Mouse (Mus musculus): ENCODE results near the gene Ifitm3. TPM values are rescaled to one million over a fixed set of nuclear protein-coding genes. Genes with fewer than 3 reads are reported as not detected.

The Ifitm3 gene
- 295 and 303 TPM in 2 replicates for polyA plus RNA-seq (2014; fragmentation: Nextera tagmentation; extraction: Ambion mirVana)

- Histone ChIP-seq H3K4me2 (ENCODE audit: low read length) (peak within 1 kb of the TSS; percentile 61), H3K4me1 (replicated peaks; ENCODE audit: control insufficient read depth, insufficient read depth, low read length) (peaks cover 23% of the 10 kb centered on the region), H3K9ac (ENCODE audit: low read length) (peak within 1 kb of the TSS; percentile 44), H3K36me3 (ENCODE audit: control insufficient read depth, insufficient read depth, low read length) (no peaks in the 10 kb centered on the region), H3K4me3 (ENCODE audit: low read depth, low read length) (peak within 1 kb of the TSS; percentile 47), H3K9me3 (ENCODE audit: control insufficient read depth, low read length) (no peaks in the 10 kb centered on the region), H3K27me3 (replicated peaks; ENCODE audit: control insufficient read depth, insufficient read depth, low read length) (no peaks in the 10 kb centered on the region), H3K27ac (ENCODE audit: low read depth) (peak within 1 kb of the TSS; percentile 83)
- peak; percentile 64 for DNase-seq (ENCODE audit: low spot score)
- peak; percentile 3; the same call in 1 of the 2 replicates for ATAC-seq (replicated peaks; ENCODE audit: low FRiP score, low TSS enrichment, low read depth)
- 15% methylated on average over 10 of the region's 10 CpGs for WGBS
These were observed at the start of gene Ifitm3 for GRCm38 (mm10) chr7:141010593-141010992. TSS of gene Ifitm3 (minus strand) at chr7:141010770.

GRCm38 (mm10) chr7:141059929-141060328 is 49.4 kb upstream of the Ifitm3 start:
- WGBS = 81% methylated on average over 2 of the region's 2 CpGs
- Histone ChIP-seq H3K4me3 (ENCODE audit: low read depth, low read length) (peak overlapping the region; percentile 74), H3K4me2 (ENCODE audit: low read length) (peak overlapping the region; percentile 97), H3K4me1 (replicated peaks; ENCODE audit: control insufficient read depth, insufficient read depth, low read length) (peaks cover 15% of the 10 kb centered on the region; the same call in 1 of the 2 replicates), H3K27me3 (replicated peaks; ENCODE audit: control insufficient read depth, insufficient read depth, low read length) (no peaks in the 10 kb centered on the region), H3K36me3 (ENCODE audit: control insufficient read depth, insufficient read depth, low read length) (peaks cover 14% of the 10 kb centered on the region), H3K27ac (ENCODE audit: low read depth) (no peak overlapping the region), H3K9me3 (ENCODE audit: control insufficient read depth, low read length) (no peaks in the 10 kb centered on the region), H3K9ac (ENCODE audit: low read length) (peak overlapping the region; percentile 83; the same call in 1 of the 2 replicates)
- ATAC-seq (replicated peaks; ENCODE audit: low FRiP score, low TSS enrichment, low read depth) (peak; percentile 9; the same call in 1 of the 2 replicates), DNase-seq (ENCODE audit: low spot score) (no peak)

GRCm38 (mm10) chr7:141058601-141059341 is 48.2 kb upstream of the Ifitm3 start:
- no peak overlapping the region for H3K4me3 ChIP-seq (ENCODE audit: low read depth, low read length)
- H3K4me1 ChIP-seq (replicated peaks; ENCODE audit: control insufficient read depth, insufficient read depth, low read length) = peaks cover 13% of the 10 kb centered on the region; the same call in 1 of the 2 replicates
- H3K27me3 ChIP-seq (replicated peaks; ENCODE audit: control insufficient read depth, insufficient read depth, low read length) = no peaks in the 10 kb centered on the region
- no peak overlapping the region for H3K27ac ChIP-seq (ENCODE audit: low read depth)
- H3K4me2 ChIP-seq (ENCODE audit: low read length) = no peak overlapping the region
- H3K9me3 ChIP-seq (ENCODE audit: control insufficient read depth, low read length) = no peaks in the 10 kb centered on the region
- peaks cover 2% of the 10 kb centered on the region for H3K36me3 ChIP-seq (ENCODE audit: control insufficient read depth, insufficient read depth, low read length)
- 91% methylated on average over 14 of the region's 14 CpGs for WGBS
- DNase-seq (ENCODE audit: low spot score) = no peak
- no peak for ATAC-seq (replicated peaks; ENCODE audit: low FRiP score, low TSS enrichment, low read depth)
- H3K9ac ChIP-seq (ENCODE audit: low read length) = no peak overlapping the region

- H3K9me3 ChIP-seq (ENCODE audit: control insufficient read depth, low read length) = no peaks in the 10 kb centered on the region
- DNase-seq (ENCODE audit: low spot score) (no peak), ATAC-seq (replicated peaks; ENCODE audit: low FRiP score, low TSS enrichment, low read depth) (no peak)
- H3K4me3 ChIP-seq (ENCODE audit: low read depth, low read length) = no peak overlapping the region
- no peak overlapping the region for H3K27ac ChIP-seq (ENCODE audit: low read depth)
- no peaks in the 10 kb centered on the region for H3K36me3 ChIP-seq (ENCODE audit: control insufficient read depth, insufficient read depth, low read length)
- WGBS = 96% methylated on average over 1 of the region's 1 CpGs
- no peak overlapping the region for H3K4me2 ChIP-seq (ENCODE audit: low read length)
- peaks cover 11% of the 10 kb centered on the region; the same call in 1 of the 2 replicates for H3K4me1 ChIP-seq (replicated peaks; ENCODE audit: control insufficient read depth, insufficient read depth, low read length)
- no peaks in the 10 kb centered on the region for H3K27me3 ChIP-seq (replicated peaks; ENCODE audit: control insufficient read depth, insufficient read depth, low read length)
- H3K9ac ChIP-seq (ENCODE audit: low read length) = no peak overlapping the region
These were observed 47.0 kb upstream of the Ifitm3 start for GRCm38 (mm10) chr7:141057541-141057940.

- Histone ChIP-seq H3K4me1 (replicated peaks; ENCODE audit: control insufficient read depth, insufficient read depth, low read length) (peaks cover 8% of the 10 kb centered on the region; the same call in 1 of the 2 replicates), H3K4me2 (ENCODE audit: low read length) (no peak overlapping the region), H3K27me3 (replicated peaks; ENCODE audit: control insufficient read depth, insufficient read depth, low read length) (no peaks in the 10 kb centered on the region), H3K4me3 (ENCODE audit: low read depth, low read length) (no peak overlapping the region), H3K27ac (ENCODE audit: low read depth) (no peak overlapping the region), H3K9me3 (ENCODE audit: control insufficient read depth, low read length) (no peaks in the 10 kb centered on the region), H3K36me3 (ENCODE audit: control insufficient read depth, insufficient read depth, low read length) (no peaks in the 10 kb centered on the region), H3K9ac (ENCODE audit: low read length) (no peak overlapping the region)
- 84% methylated on average over 6 of the region's 6 CpGs for WGBS
- ATAC-seq (replicated peaks; ENCODE audit: low FRiP score, low TSS enrichment, low read depth) = no peak
- DNase-seq (ENCODE audit: low spot score) = no peak
These were observed 46.4 kb upstream of the Ifitm3 start for GRCm38 (mm10) chr7:141056976-141057375.

- 79% methylated on average over 4 of the region's 4 CpGs for WGBS
- H3K9me3 ChIP-seq (ENCODE audit: control insufficient read depth, low read length) = no peaks in the 10 kb centered on the region
- H3K27me3 ChIP-seq (replicated peaks; ENCODE audit: control insufficient read depth, insufficient read depth, low read length) = no peaks in the 10 kb centered on the region
- no peaks in the 10 kb centered on the region for H3K36me3 ChIP-seq (ENCODE audit: control insufficient read depth, insufficient read depth, low read length)
- H3K4me3 ChIP-seq (ENCODE audit: low read depth, low read length) = no peak overlapping the region
- no peaks in the 10 kb centered on the region for H3K4me1 ChIP-seq (replicated peaks; ENCODE audit: control insufficient read depth, insufficient read depth, low read length)
- no peak overlapping the region for H3K27ac ChIP-seq (ENCODE audit: low read depth)
- no peak for ATAC-seq (replicated peaks; ENCODE audit: low FRiP score, low TSS enrichment, low read depth)
- DNase-seq (ENCODE audit: low spot score) = no peak
- no peak overlapping the region for H3K9ac ChIP-seq (ENCODE audit: low read length)
- no peak overlapping the region for H3K4me2 ChIP-seq (ENCODE audit: low read length)
These were observed 45.2 kb upstream of the Ifitm3 start for GRCm38 (mm10) chr7:141055785-141056184.

GRCm38 (mm10) chr7:141052421-141052820 is 41.9 kb upstream of the Ifitm3 start:
- Histone ChIP-seq H3K4me1 (replicated peaks; ENCODE audit: control insufficient read depth, insufficient read depth, low read length) (peaks cover 8% of the 10 kb centered on the region), H3K27ac (ENCODE audit: low read depth) (no peak overlapping the region), H3K9ac (ENCODE audit: low read length) (no peak overlapping the region), H3K36me3 (ENCODE audit: control insufficient read depth, insufficient read depth, low read length) (no peaks in the 10 kb centered on the region), H3K4me3 (ENCODE audit: low read depth, low read length) (no peak overlapping the region), H3K9me3 (ENCODE audit: control insufficient read depth, low read length) (no peaks in the 10 kb centered on the region), H3K27me3 (replicated peaks; ENCODE audit: control insufficient read depth, insufficient read depth, low read length) (no peaks in the 10 kb centered on the region), H3K4me2 (ENCODE audit: low read length) (no peak overlapping the region)
- ATAC-seq (replicated peaks; ENCODE audit: low FRiP score, low TSS enrichment, low read depth) (no peak), DNase-seq (ENCODE audit: low spot score) (no peak)
- 79% methylated on average over 2 of the region's 2 CpGs for WGBS

GRCm38 (mm10) chr7:141052016-141052415 is 41.4 kb upstream of the Ifitm3 start:
- no peak overlapping the region for H3K27ac ChIP-seq (ENCODE audit: low read depth)
- no peak for ATAC-seq (replicated peaks; ENCODE audit: low FRiP score, low TSS enrichment, low read depth)
- no peak overlapping the region for H3K9ac ChIP-seq (ENCODE audit: low read length)
- H3K9me3 ChIP-seq (ENCODE audit: control insufficient read depth, low read length) = no peaks in the 10 kb centered on the region
- no peaks in the 10 kb centered on the region for H3K36me3 ChIP-seq (ENCODE audit: control insufficient read depth, insufficient read depth, low read length)
- WGBS = 78% methylated on average over 4 of the region's 4 CpGs
- no peak for DNase-seq (ENCODE audit: low spot score)
- no peaks in the 10 kb centered on the region for H3K27me3 ChIP-seq (replicated peaks; ENCODE audit: control insufficient read depth, insufficient read depth, low read length)
- no peak overlapping the region for H3K4me2 ChIP-seq (ENCODE audit: low read length)
- H3K4me3 ChIP-seq (ENCODE audit: low read depth, low read length) = no peak overlapping the region
- H3K4me1 ChIP-seq (replicated peaks; ENCODE audit: control insufficient read depth, insufficient read depth, low read length) = peaks cover 11% of the 10 kb centered on the region

Measured in intestine, embryonic 14.5 days (tissue).